Mouse (Mus musculus) G1E-ER4 (cell line): ENCODE data around the gene Duoxa2. TPM values are rescaled to one million over a fixed set of nuclear protein-coding genes. Genes with fewer than 3 reads are reported as not detected.

Source experiments
- GATA1 ChIP-seq: IDR thresholded peaks from one replicate; pipeline ENCODE4 v1.8.0; 2012; ENCODE audit warnings: low read length, inconsistent platforms
- polyA plus RNA-seq: library from polyadenylated mRNA; stranded (reverse); fragments of >175 nt; gene quantifications from 2 replicates; pipeline ENCODE4 v1.2.3, GENCODE M21; 2012

Gene Duoxa2
- polyA plus RNA-seq, 1 experiment: not detected

DNA sequence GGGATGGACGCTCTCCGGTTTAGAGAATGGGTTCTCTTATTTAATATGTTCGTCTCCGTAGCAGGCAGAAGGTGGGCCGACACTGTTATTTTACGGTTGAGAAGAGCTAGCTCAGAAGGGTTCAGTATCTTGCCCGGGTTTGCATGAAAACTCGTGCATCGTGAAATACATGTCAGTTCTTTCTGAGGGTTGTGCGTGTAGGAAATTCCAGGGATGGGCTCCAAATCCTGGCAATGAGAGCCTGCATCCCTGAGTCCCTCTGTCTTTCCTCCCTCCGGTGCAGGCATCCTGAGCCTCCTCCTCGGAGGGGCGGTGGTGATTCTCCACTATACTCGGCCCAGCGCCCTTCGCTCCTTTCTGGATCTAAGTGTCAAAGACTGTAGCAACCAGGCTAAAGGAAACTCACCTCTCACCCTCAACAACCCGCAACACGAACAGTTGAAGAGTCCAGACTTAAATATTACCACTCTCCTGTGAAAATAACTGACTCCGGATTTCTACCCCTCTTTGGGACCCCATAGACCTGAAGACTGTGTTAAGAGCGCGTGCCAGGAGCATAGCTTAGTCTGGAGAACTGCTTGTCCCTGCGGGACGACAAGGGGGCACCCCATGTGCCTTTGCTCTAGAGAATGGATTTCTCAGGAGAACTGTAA lies 3.3 kb downstream of the Duoxa2 start:
- no peak for TF ChIP-seq GATA1

DNA sequence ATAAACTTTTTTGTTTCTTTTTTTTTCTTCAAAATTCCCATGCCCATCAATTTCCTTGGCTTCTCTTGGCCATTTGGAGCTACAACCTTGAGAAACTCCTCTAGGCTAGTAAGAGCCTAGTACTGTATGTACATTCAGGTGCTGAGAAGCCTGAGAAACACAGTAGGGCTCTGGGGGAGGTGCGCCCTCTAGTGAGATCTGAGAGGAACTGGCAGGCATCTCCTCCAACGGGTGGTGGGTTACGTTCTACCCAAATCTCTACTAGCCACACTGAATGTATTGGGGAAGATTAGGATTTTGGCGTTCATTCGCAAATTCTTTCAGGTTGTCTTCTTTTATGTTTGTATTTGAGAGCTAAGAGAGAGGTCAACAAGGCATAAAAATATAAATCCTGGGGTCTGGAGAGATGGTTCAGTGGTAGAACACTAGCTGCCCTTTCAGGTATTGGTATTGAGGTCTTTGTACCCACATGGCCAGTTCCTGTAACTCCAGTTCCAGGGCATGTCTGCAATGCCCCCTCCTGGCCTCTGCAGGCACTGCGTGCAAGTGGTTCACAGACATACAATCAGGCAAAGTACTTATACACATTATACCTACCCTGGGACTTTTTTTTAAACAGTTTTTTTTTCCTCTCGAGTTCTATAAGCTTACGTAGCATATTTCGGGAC lies 4.0 kb downstream of the Duoxa2 start:
- no peak for TF ChIP-seq GATA1

DNA sequence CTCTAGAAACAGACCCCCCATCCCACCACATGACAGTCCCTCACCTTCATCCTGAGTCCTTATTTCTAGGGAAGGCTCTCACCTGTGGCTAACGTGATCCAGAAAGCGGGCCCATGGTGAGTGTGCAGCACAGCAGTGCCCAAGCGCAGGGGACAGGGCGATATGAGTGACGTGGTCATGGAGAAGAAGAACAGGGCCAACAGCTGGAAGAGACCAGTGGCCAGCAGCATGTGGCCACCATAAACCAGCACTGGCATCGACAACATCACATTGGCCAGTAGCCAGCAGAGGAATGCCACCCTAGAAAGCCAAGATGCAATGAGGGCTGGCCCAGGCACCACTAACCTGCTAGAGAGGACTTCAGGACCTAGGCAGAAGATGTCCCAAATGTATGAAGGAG lies 5.8 kb downstream of the Duoxa2 start:
- no peak for TF ChIP-seq GATA1

DNA sequence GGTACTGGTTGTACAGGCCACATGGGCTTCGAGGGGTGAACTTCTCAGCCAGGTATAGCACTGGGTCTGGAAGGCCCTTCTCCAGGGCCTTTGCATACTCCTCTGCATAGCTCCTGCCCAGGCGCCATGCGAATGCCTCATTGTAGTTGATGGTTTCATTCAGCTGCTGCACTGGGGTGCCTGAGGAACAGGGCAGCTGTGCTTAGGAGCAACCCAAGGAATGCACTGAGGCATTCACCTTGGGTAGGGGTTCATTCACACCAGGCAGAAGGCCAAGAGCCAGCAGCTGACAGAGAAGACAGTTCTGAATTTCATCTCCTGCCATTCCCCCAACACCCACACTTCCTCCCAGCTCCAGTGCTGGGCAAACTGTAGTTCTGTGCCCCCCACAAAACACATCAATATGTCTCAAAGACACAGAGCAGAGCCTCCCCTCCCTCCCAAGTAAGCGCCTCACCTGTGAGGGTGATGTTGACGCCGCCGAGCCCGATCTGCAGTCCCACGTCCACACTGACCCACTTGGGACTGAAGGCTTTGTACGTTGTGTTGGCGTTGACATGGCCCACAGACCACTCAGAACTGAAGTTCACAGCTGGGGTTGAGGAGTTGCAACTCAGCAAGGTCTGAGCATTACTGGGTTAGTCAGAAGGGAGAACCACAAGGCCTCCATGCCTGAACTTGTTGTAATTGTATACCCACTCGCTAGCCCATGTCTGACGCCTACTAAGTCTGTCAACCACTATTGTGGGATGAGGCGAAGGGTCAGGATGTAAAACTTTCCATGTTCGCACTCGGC lies 6.6 kb downstream of the Duoxa2 start:
- TF ChIP-seq GATA1: no peak

DNA sequence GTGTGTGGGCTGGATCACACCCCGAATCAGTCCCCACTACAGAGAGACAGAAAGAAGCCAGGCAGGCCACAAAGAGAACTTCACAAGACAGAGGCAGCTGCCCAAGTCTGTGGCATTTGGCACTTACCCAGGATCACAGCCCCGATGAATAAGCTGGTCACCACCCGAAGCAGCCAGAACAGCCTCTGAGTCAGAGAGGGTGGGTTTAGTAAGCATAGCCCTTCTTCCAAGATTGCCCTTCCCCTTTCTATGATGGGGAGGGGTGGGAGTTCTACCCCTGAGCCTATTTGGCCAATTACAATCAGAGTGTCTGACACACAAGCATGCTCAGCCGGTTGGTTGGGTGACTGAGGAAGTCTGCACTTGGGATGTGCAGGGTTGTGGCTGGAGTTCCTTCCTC lies 7.5 kb downstream of the Duoxa2 start:
- no peak for TF ChIP-seq GATA1

DNA sequence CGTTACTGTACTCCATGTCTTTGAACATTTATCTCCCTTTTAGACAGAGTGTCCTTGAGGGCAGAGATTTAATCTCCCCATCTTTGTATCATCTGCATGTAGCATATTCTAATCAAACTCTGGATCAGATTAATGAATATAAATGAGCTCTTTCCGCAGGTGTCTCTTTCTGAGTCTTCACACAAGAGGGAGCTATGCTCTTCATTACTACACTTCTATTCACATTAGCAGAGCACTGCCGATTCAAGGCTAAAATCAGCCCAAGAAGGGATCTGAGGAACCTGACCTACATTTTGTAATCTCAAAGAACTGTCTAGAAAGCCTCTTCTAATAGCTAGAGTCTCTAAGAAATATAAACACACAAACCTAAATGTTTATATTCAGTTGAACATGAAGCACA lies 10.9 kb downstream of the Duoxa2 start:
- no peak for TF ChIP-seq GATA1

DNA sequence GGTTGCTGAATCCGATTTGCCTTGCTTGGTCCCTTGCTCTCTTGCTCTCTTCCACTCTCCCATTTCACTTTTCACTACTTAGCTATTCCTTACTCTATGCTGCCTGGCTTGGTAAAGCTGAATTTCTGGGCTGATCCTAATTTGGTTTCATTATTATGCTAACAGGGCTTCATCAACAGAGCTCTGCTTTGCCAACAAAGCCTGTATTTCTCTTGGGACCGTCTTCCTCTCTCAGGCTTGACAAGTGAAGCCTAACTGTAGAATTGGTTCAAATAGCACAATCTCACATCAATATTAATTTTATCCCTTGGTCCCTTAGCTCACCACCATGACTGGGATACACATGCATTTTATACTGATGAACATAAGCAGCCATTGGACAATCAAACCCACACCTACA lies 12.9 kb downstream of the Duoxa2 start:
- no peak for TF ChIP-seq GATA1

DNA sequence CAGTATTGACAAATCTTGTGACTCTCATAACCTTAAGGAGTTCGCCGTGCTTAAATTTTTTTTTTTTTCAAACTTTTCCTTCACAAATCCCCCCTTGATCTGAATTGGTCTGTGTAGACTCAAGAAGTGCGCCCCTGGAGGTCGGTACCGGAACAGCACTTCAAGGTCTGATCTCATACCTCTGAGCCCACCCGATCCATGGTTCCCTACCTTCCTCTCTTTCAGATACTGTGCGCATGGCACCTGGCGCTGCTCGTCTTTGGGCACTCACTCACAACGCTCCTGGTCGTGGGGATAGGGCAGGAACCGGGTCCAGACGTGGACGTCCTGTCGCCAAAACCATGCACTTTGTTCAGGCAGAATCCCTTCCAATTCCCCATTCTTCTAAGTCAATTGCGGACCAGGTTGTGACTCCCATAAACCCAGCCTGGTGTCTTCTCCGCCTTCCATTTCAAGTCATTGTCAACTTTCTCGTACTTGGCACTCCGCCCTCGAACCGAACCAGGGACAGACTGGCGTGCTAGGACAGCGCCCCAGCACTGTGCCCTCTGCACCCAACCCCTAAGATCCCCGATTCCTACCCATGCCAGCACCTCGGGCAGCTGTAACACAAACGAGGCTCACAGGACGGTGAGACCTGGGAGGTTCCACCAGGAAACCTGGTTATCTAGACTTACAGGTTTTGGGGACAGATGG lies 14.2 kb downstream of the Duoxa2 start:
- no peak for TF ChIP-seq GATA1

DNA sequence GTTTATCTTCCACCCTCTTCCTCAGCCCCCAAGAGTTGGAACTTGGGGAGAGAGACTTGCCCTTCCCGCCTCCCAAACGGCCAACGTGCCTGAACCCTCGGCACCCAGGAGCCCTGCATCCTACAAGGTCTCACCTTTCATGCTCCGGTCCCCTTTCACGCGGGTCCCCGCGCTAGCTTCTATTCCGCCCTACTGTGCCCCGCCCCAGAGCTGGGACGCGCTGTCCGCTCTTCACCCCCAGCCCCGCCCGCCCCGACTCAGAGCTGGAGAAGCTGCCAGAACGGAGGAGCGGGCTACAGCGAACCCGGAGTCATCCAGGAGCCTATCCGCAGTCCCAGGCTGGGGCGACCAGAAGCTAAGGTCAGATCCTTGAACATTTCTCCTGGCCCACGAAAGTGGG lies 14.8 kb downstream of the Duoxa2 start, which contains the start of gene Duoxa1:
Gene Duoxa1 (minus strand): TSS at position 195 of the 400 bp plus-strand sequence.
- TF ChIP-seq GATA1: no peak

DNA sequence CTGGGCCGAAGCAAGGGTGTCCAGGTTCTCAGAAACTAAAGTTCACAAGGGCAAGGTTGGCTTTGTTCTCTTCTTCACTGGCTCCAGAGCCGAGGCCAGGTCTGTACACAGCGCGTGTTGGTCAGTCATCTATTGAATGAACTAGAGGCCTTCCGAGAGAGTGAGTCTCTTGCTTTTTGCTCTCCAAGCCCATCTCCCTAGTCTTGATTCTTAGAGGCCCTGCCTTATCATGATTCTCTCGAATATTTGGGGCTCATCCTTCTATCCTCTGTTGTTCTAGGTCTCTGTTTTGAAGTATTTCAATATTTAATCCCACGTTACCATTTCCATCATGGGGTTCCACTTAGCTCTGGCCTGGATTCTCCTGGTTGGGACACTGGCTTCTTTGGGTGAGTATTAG lies 16.7 kb downstream of the Duoxa2 start, which contains the start of gene Duox1:
Gene Duox1 (plus strand): TSS at position 301 of the 400 bp plus-strand sequence.
- TF ChIP-seq GATA1: no peak

DNA sequence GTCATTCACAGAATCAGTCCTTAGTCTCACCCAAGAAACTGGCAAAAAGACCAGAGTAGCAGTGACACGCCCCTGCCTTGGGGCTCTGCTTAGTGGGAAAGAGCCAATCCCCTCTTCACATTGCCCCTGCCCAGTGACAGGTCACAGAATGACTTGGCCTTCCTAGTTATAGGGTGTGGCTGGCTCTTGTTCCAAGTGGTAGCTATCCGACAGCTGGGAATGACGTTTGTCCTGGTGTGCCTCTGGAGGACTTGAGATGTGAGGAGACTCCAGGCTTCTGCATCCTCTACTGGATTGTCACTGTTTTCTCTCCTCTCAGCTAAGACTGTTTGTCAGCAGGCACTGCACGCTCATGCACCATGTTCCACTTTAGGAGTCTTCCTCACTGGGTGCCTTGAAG lies 18.7 kb downstream of the Duoxa2 start:
- no peak for TF ChIP-seq GATA1

DNA sequence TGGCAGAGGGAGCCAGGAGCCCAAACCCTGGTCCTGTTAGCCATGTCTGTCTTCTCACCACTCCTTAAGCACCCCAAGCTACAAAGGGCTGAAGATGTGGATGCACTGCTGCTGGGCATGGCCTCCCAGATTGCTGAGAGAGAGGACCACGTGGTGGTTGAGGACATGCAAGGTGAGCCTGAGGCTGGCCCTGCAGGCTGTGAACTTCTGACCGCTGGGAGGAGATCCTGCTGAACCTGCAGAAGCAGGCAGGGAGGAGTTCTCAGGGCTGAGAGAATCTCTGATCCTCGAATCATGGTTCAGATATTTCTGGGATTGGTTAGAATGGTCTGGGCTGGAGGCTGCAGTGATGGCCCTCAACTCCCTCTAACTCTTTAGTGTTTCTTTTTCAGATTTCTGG lies 25.3 kb downstream of the Duoxa2 start:
- TF ChIP-seq GATA1: no peak

DNA sequence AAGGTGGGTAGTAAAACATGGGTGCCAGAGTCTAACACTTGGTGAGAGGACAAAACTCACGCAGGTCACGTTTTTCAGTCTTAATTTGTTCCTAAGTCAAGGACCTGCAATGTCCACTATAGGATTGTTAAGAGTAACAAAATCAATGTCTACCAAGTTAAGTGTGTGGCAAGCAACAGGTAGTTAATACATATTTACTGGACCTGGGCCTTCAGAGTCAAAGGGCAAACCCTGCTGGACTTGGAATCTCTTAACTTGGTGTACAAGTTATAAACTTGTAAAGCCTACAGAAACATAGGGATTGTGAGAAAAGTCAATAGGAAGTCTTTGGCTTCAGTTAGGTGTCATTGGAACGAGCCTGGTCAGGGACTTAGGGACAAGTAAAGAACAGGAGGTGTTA lies 25.9 kb downstream of the Duoxa2 start:
- no peak for TF ChIP-seq GATA1

DNA sequence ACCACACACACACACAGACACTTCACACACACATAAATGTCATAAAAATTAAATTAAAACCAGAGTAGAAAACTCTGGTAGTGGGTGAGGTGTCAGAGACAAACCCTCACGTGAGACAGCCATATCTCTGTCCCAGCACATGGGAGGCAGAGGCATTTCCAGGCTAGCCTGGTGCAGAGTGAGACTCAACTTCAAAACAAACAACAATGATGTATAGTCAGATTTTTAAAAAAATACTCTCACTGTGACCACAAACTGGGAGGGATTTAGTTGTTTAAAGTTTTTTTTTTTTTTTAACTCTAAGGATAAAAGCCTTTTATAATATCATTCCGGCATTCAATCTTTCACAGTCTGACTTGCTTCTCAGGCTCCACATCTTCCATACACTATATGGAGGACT lies 26.7 kb downstream of the Duoxa2 start:
- no peak for TF ChIP-seq GATA1

DNA sequence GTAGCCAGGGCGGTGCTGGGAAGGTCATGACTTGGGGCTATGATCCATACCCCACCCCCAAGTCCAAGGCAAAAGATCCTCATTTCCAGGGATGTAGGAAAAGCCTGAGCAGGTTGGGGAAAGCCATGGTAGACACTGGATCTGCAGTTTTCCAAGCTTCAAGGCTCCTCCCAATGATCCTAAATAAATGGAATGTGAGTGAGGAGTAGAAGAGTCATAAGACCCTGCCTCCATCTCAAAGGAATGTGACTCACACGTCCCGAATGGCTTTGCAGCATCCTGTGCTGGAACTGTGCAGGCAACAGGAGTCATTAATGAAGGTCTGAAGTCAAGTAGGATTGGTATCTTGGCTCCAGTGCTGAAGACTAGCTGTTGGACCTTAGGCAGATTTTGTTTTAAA lies 29.3 kb downstream of the Duoxa2 start:
- TF ChIP-seq GATA1: no peak

DNA sequence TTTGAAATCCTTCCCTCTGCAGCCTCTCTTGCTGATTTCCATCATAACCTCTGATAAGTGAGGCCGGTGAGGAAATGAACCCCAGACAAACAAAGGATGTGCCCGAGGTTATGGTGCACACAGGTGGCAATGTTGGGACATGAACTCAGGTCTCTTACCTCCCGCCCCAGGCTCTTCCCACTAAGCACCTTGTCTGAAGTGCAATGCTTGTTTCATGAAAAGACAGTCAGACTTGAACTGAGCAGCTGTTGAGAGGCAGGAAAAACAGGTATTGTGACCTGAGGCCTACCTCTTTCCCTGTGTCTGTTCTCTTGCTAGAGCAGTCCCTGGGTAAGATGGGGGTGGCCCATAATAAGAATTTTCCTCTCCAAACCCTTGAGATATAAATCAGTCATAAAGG lies 33.5 kb downstream of the Duoxa2 start:
- no peak for TF ChIP-seq GATA1
